Mouse (Mus musculus) layer of hippocampus, postnatal 10 days (tissue): ENCODE measurements around the gene Inka2. TPM values are rescaled to one million over a fixed set of nuclear protein-coding genes. Genes with fewer than 3 reads are reported as not detected.
"Not testable (repeated sequence)": the region's sequence is repeated elsewhere in the genome, so short reads cannot be mapped to it uniquely, and the experiment has no call there.

Experiments used
- DNase-seq, 2 experiments: peaks; one replicate each; pipeline ENCODE4 v3.0.0; 2021; ENCODE audit warnings: low spot score in 2 of 2
- total RNA-seq, 2 experiments: library from RNA; stranded (reverse); gene quantifications; 2 replicates each; pipeline ENCODE4 v1.2.3; 2021

Gene Inka2
- total RNA-seq, 2 experiments from 2014 or later, result 39.3 to 41.5 TPM

- no peak for DNase-seq
These were observed 7.8 kb upstream of the Inka2 start for GRCm38 (mm10) chr3:105696387-105697147.

GRCm38 (mm10) chr3:105697148-105697441 lies 7.3 kb upstream of the Inka2 start:
- no peak for DNase-seq

- no peak for DNase-seq
These were observed 6.1 kb upstream of the Inka2 start for GRCm38 (mm10) chr3:105698311-105698710.

DNA sequence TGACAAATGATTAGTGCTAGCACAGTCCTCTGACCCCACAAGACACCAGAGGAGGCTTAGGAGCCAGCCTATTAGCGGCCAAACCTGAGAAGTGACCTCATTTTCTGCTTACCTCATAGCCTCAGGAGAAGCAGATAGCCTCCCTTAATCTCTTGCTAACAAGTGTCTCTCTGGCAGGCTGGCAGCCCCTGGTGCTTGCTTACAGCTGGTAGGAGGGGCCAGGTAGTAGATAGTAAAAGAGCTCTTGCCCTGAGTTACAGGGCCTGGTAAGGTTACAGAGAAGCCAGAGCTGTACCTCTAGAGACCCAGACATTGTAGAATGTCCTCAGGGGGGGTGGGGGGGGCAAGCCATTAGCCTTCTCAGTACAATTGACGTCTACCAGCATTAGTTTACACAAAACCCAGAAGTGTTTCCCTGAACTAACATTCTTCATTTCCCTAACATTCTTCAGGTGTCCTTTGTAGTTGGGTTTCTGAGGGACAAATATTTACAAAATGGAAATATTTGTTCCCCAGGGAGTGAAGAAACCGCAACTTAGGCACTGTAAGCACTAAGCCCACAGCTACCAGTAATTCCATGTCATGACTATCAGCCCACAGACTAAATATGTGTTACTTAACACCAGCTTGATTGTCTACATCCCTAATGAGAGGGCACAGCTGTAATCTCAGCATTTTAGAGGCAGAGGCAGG lies 5.0 kb upstream of the Inka2 start:
- DNase-seq, result no peak

DNA sequence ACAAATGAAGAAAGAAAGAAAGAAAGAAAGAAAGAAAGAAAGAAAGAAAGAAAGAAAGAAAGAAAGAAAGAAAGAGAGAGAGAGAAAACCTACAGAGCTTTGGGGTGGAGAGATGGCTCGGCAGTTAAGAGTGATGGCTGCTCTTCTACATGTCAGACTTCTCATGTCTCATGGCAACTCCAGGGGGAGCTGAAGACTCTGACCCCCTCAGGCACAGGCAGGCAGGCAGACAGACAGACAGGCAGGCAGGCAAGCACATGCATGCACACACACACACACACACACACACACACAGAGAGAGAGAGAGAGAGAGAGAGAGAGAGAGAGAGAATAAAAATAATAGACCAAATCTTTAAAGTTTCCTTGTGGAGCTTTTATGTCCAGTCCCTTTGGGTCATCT lies 3.6 kb upstream of the Inka2 start:
- not testable (repeated sequence) for DNase-seq

DNA sequence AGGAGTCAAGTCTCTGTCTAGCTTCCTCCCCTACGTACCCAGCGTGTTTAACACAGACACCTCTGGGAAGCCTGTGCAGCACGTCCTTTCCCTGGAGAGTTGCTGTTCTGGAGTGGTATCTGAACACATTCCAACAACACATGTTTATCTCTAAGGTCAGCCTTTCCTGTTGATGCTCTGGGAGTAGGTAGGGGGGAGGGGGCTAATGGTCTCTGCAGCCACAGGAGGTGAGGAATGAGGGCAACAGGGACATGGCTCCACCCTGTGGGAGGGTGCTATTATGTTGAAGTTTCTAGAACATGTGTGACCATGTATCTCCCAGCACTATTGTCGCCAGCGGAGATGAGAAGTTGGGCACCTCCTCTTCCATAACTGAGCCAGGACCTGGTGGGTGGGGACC lies 3.0 kb upstream of the Inka2 start:
- DNase-seq, result no peak

GRCm38 (mm10) chr3:105703571-105703970 lies 828 bp upstream of the Inka2 start:
- DNase-seq, result no peak

- DNase-seq, result peak; percentile 84 to 90
These were observed 706 bp downstream of the Inka2 start for GRCm38 (mm10) chr3:105705061-105705549.

DNA sequence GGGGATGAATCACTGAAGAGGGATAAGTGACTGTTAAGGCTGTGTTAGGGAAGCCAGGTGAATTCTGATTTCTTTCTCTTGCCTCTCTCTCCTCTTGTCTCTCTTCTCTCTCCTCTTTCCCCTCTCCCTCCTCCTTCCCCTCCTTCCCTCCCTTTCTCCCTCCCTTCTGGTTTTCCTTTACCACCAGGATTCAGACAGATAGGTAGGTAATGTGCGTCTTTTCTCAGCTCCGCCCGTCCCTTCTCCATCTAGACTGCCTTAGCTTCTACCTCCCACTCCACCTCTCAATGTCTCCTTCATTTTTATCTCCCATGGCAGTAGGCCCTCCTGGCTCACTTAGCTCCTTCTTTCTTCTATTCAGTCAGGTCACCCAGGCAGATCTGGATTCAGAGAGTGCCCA lies 1.2 kb downstream of the Inka2 start:
- no peak for DNase-seq

DNA sequence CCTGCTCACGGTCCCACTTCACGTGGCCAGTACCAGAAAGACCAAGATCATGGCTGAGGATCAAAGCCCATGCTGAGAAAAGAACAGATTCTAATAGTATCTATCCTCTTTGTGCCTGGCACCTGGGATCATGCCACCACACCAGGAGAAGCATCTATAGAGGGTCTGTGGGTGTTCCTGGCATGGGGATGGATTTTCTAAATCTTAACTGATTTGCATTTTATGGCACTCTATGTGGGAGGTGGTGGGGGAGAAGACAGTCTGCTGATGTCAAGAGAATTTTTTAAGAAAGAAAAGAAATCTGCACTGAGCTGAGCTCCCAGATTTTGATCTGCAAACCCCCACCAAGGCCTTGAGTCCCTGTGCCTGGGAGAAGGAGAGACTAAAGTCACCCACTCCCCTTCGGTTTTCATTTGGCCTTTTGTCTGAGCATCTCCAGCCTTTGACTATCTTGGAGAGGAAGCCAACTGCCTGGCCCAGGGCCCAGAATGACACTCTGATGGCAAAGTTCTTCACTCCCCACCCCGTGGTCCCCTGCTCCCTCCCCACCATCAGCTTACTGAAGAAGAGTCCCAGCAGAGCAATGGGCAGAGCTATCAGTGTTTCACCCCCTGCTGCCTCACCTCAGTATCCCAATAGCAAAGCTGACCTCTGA lies 2.1 kb downstream of the Inka2 start:
- DNase-seq, result no peak

DNA sequence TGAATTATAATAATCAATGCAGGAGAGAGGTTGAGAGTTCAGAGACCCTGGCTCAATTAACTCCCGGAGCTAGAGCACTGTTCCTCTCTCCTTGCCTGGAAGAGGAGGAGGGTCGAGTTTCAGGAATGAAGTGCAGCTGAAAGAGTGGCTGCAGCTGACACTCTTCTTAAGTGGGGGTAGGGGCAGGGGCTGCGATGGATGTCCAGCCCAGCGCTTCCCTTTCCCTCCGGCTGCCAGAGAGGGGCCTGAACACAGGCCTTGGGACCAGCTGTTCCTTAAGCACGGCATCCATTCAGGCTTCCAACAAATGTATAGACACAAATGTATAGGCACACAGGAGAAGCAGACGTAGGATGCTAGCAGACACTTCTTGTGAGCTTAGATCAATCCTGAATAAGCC lies 3.2 kb downstream of the Inka2 start:
- no peak for DNase-seq

DNA sequence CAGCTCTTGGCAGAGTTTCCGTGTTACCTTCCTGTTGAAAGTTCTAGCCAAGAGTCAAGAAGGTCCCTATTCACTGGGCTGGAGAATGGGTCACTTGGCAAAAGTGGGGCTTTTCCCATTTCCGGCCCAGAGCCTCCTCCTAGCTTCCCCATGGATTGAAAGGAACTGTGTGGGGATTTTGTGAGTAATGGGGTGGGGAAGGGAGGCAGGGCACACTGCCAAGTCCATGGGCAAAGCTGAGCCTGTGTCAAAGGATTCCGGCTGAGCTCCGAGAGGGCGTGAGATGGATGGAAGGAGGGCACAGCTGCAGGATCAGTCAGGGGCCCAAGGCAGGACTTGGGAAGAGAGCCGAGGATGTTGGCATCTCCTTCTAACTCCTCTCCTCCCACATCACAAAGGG lies 5.8 kb downstream of the Inka2 start:
- peak in 1 of 2 experiments; percentile 51 for DNase-seq

- no peak for DNase-seq
These were observed 7.3 kb downstream of the Inka2 start for GRCm38 (mm10) chr3:105711741-105712140.

DNA sequence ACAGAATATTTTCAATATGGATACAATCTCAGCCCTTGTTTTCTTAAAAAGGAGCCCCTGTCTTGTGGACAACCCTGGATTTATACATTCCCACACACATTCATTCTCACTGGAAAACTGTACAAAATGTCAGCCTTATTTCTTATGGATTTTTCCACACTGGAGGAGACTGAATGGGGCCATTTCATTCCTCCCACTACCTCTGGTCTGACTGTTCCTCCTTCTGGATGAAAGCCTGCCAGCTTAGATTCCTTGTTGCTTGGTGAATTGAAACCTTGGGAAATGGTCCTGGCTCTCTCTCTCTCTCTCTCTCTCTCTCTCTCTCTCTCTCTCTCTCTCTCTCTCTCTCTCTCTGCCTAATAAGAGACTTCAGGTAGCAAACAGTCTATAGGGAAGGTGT lies 8.4 kb downstream of the Inka2 start:
- DNase-seq, result no peak

GRCm38 (mm10) chr3:105714091-105714819 lies 9.9 kb downstream of the Inka2 start:
- DNase-seq, result no peak

- DNase-seq, result no peak
These were observed 10.4 kb downstream of the Inka2 start for GRCm38 (mm10) chr3:105714820-105715167.

DNA sequence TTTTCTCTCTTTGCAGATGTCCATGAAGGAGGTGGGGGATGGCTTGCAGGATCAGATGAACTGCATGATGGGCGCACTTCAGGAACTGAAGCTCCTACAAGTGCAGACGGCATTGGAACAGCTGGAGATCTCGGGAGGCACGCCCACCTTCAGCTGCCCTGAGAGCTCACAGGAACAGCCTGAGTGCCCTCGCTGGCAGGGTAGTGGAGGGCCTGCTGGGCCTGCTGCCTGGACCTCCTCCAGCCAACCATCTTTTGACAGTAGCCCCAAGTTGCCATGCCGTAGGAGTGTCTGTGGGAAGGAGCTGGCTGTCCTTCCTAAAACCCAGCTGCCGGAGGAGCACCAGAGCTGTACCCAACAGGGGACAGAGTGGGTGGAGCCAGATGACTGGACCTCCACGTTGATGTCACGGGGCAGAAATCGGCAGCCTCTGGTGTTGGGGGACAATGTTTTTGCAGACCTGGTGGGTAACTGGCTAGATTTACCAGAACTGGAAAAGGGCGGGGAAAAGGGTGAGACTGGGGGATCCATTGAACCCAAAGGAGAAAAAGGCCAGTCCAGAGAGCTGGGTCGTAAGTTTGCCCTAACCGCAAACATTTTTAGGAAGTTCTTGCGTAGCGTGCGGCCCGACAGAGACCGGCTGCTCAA lies 12.1 kb downstream of the Inka2 start:
- no peak for DNase-seq

- no peak for DNase-seq
These were observed 13.6 kb downstream of the Inka2 start for GRCm38 (mm10) chr3:105717856-105718555.

- no peak for DNase-seq
These were observed 14.3 kb downstream of the Inka2 start for GRCm38 (mm10) chr3:105718746-105719145.

DNA sequence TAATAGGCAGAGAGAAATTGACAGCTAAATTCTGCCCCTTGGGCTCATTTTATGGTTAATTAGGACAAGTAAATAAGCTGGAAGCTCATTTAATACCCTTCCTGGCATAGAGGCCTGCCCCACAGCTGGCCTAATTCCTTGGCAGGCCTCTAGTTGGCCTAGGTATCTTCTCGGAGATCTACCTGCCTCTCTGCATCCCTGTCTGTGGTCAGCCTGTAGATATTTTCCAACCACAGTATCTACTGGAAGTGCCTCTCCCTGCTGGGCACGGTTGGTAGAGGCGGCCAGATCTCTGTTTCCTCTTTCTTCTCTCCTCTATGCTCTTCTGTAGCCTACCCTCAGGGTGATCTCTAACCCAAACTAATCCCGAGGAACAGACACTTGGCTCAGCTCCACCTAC lies 15.6 kb downstream of the Inka2 start:
- no peak for DNase-seq

GRCm38 (mm10) chr3:105720514-105720913 lies 16.1 kb downstream of the Inka2 start:
- no peak for DNase-seq
